16 mouse cellular contexts compared by ENCODE assay signal in genomic region chr2:40223259-40223658, GRCm38 (mm10).
"Had no signal": no experiment of that assay in that cellular context is flagged by ENCODE, and none has a peak within 500 bp of the region (broad histone marks: within the 10 kb centered on the region; RNA-seq: fewer than 3 reads in every experiment).

No protein-coding gene starts in this region.

- DNase-seq: kidney, adult 9 months; kidney, postnatal 36 days; layer of hippocampus, adult 9-11 months; layer of hippocampus, postnatal 36 days; lung, embryonic 14.5 days; lung, postnatal 14 days; right cerebral cortex, postnatal 4 days; spleen, adult 18-20 months; thymus, postnatal 4 days had no signal

- H3K36me3 ChIP-seq: limb, embryonic 15.5 days; liver, embryonic 12.5 days; neural tube, embryonic 12.5 days had no signal

- H3K27ac ChIP-seq: kidney, postnatal 0 days; limb, embryonic 15.5 days; liver, embryonic 12.5 days; macrophage; neural tube, embryonic 12.5 days had no signal

- H3K9me3 ChIP-seq: limb, embryonic 15.5 days; liver, embryonic 12.5 days; megakaryocyte, embryonic 14.5 days; neural tube, embryonic 12.5 days had no signal

- H3K9ac ChIP-seq: limb, embryonic 15.5 days; liver, embryonic 12.5 days; lung, embryonic 14.5 days; neural tube, embryonic 12.5 days had no signal

- H3K4me2 ChIP-seq: limb, embryonic 15.5 days; liver, embryonic 12.5 days; lung, embryonic 14.5 days; neural tube, embryonic 12.5 days had no signal

- H3K4me1 ChIP-seq: limb, embryonic 15.5 days; liver, embryonic 12.5 days; megakaryocyte, embryonic 14.5 days; neural tube, embryonic 12.5 days had no signal

- H3K27me3 ChIP-seq: limb, embryonic 15.5 days; liver, embryonic 12.5 days; megakaryocyte, embryonic 14.5 days; neural tube, embryonic 12.5 days had no signal

- ATAC-seq: intestine, postnatal 0 days; liver, embryonic 12.5 days had no signal

- H3K4me3 ChIP-seq: limb, embryonic 15.5 days; liver, embryonic 12.5 days; megakaryocyte, embryonic 14.5 days; neural tube, embryonic 12.5 days had no signal
